Mouse (Mus musculus) limb, embryonic 11.5 days (tissue): Measurements from ENCODE around the gene Gm28053. TPM values are rescaled to one million over a fixed set of nuclear protein-coding genes. Genes with fewer than 3 reads are reported as not detected.

Experiments
- polyA plus RNA-seq: library from polyadenylated mRNA; unstranded; fragments of >200 nt; fragmentation: Nextera tagmentation; extraction: Ambion mirVana; gene quantifications from 2 replicates; pipeline ENCODE4 v1.2.1, GENCODE M21; 2014

Gene Gm28053
- polyA plus RNA-seq, 1 experiment from 2014 or later: not detected

Other genes starting within 250 kb of the Gm28053 start
- gene Atp6v0e2, start 181.0 kb upstream of the Gm28053 start, polyA plus RNA-seq: 4.0 and 4.1 TPM in 2 replicates
- 12.4 and 14.6 TPM in 2 replicates for gene Lrrc61, start 163.8 kb upstream of the Gm28053 start, polyA plus RNA-seq
- gene Rarres2, start 145.8 kb upstream of the Gm28053 start, polyA plus RNA-seq: 4.3 and 5.6 TPM in 2 replicates
- gene Gm45021, start 129.0 kb upstream of the Gm28053 start, polyA plus RNA-seq: not detected in 2 replicates
- 42.8 and 46.1 TPM in 2 replicates for gene Repin1, start 124.7 kb upstream of the Gm28053 start, polyA plus RNA-seq
- gene Gm44965, start 124.7 kb upstream of the Gm28053 start, polyA plus RNA-seq: not detected in 2 replicates
- gene Zfp775, start 116.5 kb upstream of the Gm28053 start, polyA plus RNA-seq: 9.8 and 9.9 TPM in 2 replicates
- gene AI854703, start 91.8 kb upstream of the Gm28053 start, polyA plus RNA-seq: 0.71 and 0.83 TPM in 2 replicates
- 0.24 and 0.48 TPM in 2 replicates for gene Gimap8, start 71.4 kb upstream of the Gm28053 start, polyA plus RNA-seq
- 4.4 and 5.4 TPM in 2 replicates for gene Gimap9, start 42.5 kb upstream of the Gm28053 start, polyA plus RNA-seq
- gene Gimap4, start 34.1 kb upstream of the Gm28053 start, polyA plus RNA-seq: 10.8 and 12.3 TPM in 2 replicates
- 13.6 and 14.0 TPM in 2 replicates for gene Gimap6, start 10.4 kb upstream of the Gm28053 start, polyA plus RNA-seq
- not detected in 2 replicates for gene Gimap7, start within 50 bp of the Gm28053 start, polyA plus RNA-seq
- gene Gimap1, start 20.4 kb downstream of the Gm28053 start, polyA plus RNA-seq: 6.3 and 6.7 TPM in 2 replicates
- gene Gimap5, start 27.6 kb downstream of the Gm28053 start, polyA plus RNA-seq: 1.4 and 1.7 TPM in 2 replicates
- not detected in 2 replicates for gene Gimap3, start 52.2 kb downstream of the Gm28053 start, polyA plus RNA-seq
- 36.6 and 37.5 TPM in 2 replicates for gene Tmem176a, start 122.3 kb downstream of the Gm28053 start, polyA plus RNA-seq
- 74.1 and 78.4 TPM in 2 replicates for gene Tmem176b, start 122.9 kb downstream of the Gm28053 start, polyA plus RNA-seq
- not detected in 2 replicates for gene Aoc1, start 154.3 kb downstream of the Gm28053 start, polyA plus RNA-seq
- gene 1600015I10Rik, start 211.3 kb downstream of the Gm28053 start, polyA plus RNA-seq: not detected in 2 replicates